Mouse (Mus musculus): ENCODE results near the gene R3hdm4.
A peak's percentile ranks its signal among the peaks of the same experiment; 100 is the strongest.
"Not testable (repeated sequence)": the region's sequence is repeated elsewhere in the genome, so short reads cannot be mapped to it uniquely, and the experiment has no call there.

Gene R3hdm4

DNA sequence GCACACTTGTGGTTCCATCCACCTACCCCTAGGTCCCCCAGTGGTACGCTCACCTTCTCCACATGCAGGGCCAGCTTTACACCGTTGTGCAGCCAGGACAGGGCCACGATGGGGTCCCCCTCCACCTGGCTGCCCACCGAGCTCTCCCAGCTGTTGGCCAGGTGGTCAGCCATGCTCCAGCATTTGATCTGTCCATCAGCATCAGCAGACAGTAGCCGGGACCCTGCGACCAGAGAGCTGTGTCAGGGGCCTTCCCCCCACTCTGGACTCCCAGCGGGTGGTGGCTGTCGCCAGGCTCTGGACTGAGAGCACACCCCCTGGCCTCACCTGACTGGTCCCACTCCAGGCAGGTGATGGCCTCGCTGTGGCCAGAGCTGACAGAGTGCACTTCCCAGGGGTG lies 14.3 kb downstream of the R3hdm4 start:
- DNase-seq (ENCODE audit: low read depth, low spot score): no peak

DNA sequence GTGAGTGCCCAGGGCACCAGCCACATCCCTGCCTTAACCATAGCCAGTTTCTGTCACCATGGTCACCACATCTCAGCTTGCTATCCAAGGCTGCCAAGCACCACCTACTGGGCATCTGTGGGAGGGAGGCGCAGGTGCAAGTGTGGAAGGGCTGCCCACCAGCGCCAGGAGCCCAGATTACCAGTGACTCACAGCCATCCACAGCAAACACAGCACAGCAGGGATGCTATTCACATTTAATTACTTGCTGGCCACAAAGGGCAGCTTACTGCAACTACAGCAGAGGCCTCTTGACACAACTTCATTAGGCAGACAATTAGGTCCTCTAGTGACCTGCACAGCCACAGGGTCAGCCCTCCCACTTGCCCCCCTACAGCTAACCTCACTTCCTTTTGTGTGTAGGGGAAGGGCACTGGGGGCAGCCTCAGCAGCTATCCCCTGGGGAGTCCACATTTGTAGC lies 20.0 kb downstream of the R3hdm4 start:
- peak; percentile 45 for DNase-seq (ENCODE audit: low read depth, low spot score)

GRCm38 (mm10) chr10:79897316-79898245 lies 23.4 kb downstream of the R3hdm4 start:
- no peak for DNase-seq (ENCODE audit: low read depth, low spot score)

DNA sequence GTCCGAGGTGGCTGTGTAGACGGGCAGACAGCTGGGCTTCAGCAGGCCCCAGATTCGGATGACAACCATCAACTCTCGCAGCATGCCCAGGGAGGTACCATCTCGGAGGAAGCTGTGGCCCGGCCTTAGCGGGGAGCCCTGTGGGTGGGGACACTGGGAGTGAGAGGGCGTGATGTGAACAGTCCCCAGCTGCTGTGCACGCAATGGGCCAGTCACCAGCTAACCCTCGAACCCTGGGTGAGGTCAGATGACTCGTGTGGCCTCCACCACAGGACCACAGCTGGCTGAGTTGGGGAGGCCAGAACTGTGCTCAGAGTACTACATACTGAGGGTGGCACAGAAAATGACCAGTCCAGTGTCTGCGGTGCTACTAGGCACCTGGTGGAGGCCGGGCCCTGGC lies 24.2 kb downstream of the R3hdm4 start:
- no peak for DNase-seq (ENCODE audit: low read depth, low spot score)

DNA sequence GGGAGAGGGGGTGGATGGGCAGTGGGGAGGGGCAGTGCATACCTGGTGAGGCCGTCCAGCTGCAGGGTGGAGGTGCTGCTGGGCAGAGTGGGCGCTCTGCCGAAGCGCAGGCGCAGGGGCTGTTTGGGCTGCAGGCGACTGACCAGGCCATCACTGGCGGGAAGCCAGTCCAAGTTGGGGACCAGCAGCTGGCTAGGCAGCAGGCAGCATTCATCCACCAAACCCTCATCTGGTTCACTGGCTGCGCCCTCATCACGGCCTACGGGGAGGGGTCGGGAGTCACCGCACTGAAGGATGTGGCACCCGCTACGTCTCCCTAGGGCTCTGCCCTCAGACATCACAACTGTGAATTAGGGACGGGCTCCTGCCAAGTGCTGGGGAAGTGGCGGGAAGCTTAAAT lies 24.7 kb downstream of the R3hdm4 start:
- no peak for DNase-seq (ENCODE audit: low read depth, low spot score)

- peak; percentile 74 for DNase-seq (ENCODE audit: low read depth, low spot score)
These were observed 28.4 kb downstream of the R3hdm4 start for GRCm38 (mm10) chr10:79892451-79893118.

DNA sequence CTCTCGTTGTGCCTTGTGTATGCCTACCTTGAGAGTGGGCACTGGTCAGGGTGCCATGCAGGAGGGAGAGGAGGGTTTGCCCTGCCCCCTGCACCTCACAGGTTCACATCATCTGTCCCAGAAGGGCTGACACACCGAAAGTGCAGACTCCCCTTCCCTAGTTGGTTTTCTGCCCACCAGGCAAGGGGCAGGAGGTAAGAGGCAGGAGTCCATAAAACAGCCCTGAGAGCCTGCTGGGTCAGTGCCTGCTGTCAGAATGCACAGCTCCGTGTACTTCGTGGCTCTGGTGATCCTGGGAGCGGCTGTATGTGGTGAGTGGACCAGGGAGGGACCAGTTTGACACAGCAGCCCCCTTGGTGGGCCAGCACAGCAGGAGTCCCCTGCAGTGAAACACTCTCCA lies 30.3 kb downstream of the R3hdm4 start, which contains the start of gene Cfd:
Cfd (plus strand) TSS at position 184 of the 400 bp plus-strand sequence.
- DNase-seq (ENCODE audit: low read depth, low spot score): no peak

GRCm38 (mm10) chr10:79889386-79889785 lies 31.6 kb downstream of the R3hdm4 start:
- DNase-seq (ENCODE audit: low read depth, low spot score): no peak

- DNase-seq (ENCODE audit: low read depth, low spot score): no peak
These were observed 34.4 kb downstream of the R3hdm4 start for GRCm38 (mm10) chr10:79886611-79887010.

- no peak for DNase-seq (ENCODE audit: low read depth, low spot score)
These were observed 35.0 kb downstream of the R3hdm4 start, which contains the start of gene Elane for GRCm38 (mm10) chr10:79886054-79886453. Gene Elane (plus strand): TSS chr10:79886247.

DNA sequence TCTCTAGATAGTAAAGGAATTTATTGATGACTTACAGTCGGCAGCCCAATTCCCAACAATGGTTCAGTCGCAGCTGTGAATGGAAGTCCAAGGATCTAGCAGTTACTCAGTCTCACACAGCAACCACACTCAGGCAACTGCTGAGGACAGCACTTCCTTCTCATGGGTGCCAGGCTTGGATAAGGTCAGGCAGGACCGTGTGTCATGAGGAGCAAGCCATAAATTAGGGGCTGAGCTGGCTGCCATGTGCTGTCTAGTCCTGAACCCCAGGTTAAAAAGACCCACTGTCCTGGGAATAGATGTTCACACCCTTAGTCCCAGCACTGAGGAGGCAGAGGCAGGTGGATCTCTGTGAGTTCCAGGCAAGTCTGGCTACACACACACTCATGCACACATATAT lies 36.1 kb downstream of the R3hdm4 start:
- DNase-seq (ENCODE audit: low read depth, low spot score): not testable (repeated sequence)

GRCm38 (mm10) chr10:79884446-79884845 lies 36.6 kb downstream of the R3hdm4 start:
- no peak for DNase-seq (ENCODE audit: low read depth, low spot score)

DNA sequence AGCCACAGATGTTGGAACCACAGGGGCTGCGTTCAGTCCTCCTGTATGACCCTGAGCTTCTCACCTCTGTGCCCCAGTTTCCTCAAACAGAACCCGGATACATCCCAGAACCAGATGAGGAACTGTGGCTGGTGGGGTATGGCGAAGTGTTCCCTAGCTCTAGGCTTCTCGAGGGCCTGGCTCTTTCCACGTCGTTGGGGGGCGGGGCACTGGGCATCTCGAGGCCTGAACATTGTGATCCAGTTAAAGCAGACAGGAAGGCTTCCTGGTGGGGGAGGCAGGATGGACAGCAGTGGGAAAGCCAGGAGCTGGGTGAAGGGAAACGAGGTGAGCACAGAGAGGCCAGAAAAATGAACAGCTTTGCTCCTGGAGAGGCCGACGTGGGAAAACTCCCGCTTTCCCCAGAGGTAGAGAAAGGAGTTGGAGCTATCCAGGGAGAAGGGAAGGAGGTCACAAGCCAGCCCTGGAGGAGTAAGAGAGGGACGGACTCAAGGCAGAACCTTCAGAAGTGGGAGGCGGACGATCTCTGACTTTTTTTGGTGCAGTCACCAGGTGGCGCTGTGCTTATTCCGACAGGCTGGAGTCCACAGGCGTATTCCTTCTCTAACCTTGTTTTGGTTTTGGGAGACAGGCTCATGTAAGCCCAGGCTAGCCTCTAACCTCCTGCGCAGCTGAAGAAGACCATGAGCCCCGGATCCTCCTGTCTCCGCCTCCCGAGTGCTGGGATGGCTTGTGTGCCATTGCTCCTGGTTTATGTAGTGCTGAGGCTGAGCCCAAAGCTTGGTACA lies 37.5 kb downstream of the R3hdm4 start:
- peak; percentile 82 for DNase-seq (ENCODE audit: low read depth, low spot score)

- no peak for DNase-seq (ENCODE audit: low read depth, low spot score)
These were observed 39.0 kb downstream of the R3hdm4 start for GRCm38 (mm10) chr10:79881981-79882380.

GRCm38 (mm10) chr10:79880721-79881120 lies 40.3 kb downstream of the R3hdm4 start:
- no peak for DNase-seq (ENCODE audit: low read depth, low spot score)

GRCm38 (mm10) chr10:79879527-79879926 lies 41.5 kb downstream of the R3hdm4 start:
- DNase-seq (ENCODE audit: low read depth, low spot score): no peak

DNA sequence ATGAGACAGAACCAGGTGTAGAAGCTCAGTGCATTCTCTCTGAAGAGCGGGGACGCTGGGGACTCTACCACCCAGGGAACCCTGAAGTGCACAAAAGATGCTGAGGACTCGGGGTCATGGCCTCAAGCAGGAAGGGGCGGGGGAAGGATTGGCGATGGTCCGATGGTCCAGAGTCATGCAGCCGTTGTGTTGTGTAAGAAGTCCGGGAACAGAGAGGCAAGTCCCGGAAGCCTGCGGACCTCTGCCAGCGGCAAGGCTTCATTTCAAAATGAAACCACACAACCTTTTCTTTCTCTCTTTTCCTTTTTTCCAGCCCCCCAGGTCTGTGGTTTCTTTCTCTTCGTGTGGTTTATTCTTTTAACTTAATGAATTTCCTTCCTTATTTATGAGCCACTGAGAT lies 43.3 kb downstream of the R3hdm4 start:
- DNase-seq (ENCODE audit: low read depth, low spot score): no peak

DNA sequence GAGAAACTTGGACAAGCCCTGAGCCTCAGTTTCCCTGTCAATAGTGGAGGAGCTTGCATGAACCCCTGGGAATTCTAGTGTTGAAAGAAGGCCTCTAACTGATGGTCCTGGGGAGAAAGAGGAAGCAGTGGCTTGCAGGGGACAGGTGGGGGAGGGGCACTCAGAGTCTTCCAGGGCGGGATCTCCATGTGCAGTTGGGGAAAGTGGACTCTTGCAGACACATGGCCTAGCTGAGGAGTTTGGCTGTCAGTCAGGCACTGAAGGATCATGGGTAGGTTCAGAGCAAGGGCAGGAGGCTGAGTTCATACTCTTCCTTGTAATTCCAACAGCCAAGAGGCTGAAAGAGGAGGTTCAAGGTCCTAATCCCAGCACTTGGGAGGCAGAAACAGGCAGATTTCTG lies 43.8 kb downstream of the R3hdm4 start:
- DNase-seq (ENCODE audit: low read depth, low spot score): no peak

- peak; percentile 87 for DNase-seq (ENCODE audit: low read depth, low spot score)
These were observed 46.6 kb downstream of the R3hdm4 start, which contains the start of the genes Prtn3 and Plppr3 for GRCm38 (mm10) chr10:79874290-79874862. Gene Prtn3 (plus strand): TSS chr10:79874476. Gene Plppr3 (minus strand): TSS chr10:79874634.

GRCm38 (mm10) chr10:79873715-79874289 lies 47.2 kb downstream of the R3hdm4 start:
- no peak for DNase-seq (ENCODE audit: low read depth, low spot score)

DNA sequence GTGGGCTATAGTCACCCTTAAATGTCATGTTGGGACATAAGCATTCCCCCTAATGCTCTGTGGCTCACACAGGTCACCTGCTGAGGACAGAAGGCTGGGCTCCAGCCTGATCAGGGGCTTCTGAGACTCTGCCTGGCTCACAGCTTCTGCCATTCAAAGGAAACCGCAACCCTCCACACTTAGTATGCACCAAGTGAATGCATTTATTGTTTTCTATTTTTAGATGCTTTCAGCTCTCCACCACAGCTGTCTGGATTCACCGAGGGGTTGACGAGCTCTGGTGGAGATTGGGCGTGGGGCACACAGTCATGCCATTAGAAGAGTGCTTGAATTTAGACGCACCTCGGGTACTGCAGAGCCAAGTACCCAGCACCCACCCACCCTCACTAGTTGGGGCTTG lies 47.7 kb downstream of the R3hdm4 start:
- DNase-seq (ENCODE audit: low read depth, low spot score): no peak
